Comparison of ENCODE assay signal across 6 mouse cellular contexts in genomic region chr6:69516226-69516625, GRCm38 (mm10).
DNase-seq lines count a peak whose midpoint lies in the region; ATAC-seq lines count a peak whose summit lies in the region.
"Not testable (repeated sequence)": the region's sequence is repeated elsewhere in the genome, so short reads cannot be mapped to it uniquely, and the experiment has no call there.

No protein-coding gene starts in this region.

- DNase-seq in liver, embryonic 13.5 days: not testable (repeated sequence)

- H3K4me1 ChIP-seq in liver, embryonic 13.5 days (replicated peaks); liver, embryonic 16.5 days (ENCODE audit: control insufficient read depth, low read depth, low read length): not testable (repeated sequence)

- not testable (repeated sequence) for H3K36me3 ChIP-seq in liver, embryonic 13.5 days; liver, embryonic 16.5 days (ENCODE audit: control insufficient read depth, insufficient read depth)

- H3K27me3 ChIP-seq in liver, embryonic 13.5 days; liver, embryonic 16.5 days (ENCODE audit: control insufficient read depth, insufficient read depth, low read depth, low read length): not testable (repeated sequence)

- H3K9ac ChIP-seq in liver, embryonic 13.5 days; liver, embryonic 16.5 days (ENCODE audit: low read depth, low read length): not testable (repeated sequence)

- H3K27ac ChIP-seq in liver, embryonic 13.5 days; liver, embryonic 16.5 days (ENCODE audit: low read length): not testable (repeated sequence)

- H3K4me3 ChIP-seq in liver, embryonic 13.5 days (replicated peaks); liver, embryonic 16.5 days (ENCODE audit: low read depth, low read length): not testable (repeated sequence)

- not testable (repeated sequence) for H3K4me2 ChIP-seq in liver, embryonic 13.5 days; liver, embryonic 16.5 days (ENCODE audit: low read depth, low read length)

- ATAC-seq in common myeloid progenitor, adult 5-6 weeks (replicated peaks; ENCODE audit: low read depth, poor library complexity, severe bottlenecking): peak; percentile 65; the same call in 1 of the 2 replicates
- ATAC-seq in erythroid progenitor cell, adult 5-6 weeks (replicated peaks; ENCODE audit: low FRiP score, poor library complexity, severe bottlenecking): peak; percentile 75
- peak; percentile 48; the same call in 1 of the 2 replicates for ATAC-seq in granulocyte monocyte progenitor cell, adult 5-6 weeks (replicated peaks; ENCODE audit: poor library complexity, severe bottlenecking)
- 0 out of 2 replicates have a peak, but pooled peaks have one; percentile 54 for ATAC-seq in liver, embryonic 13.5 days (ENCODE audit: low read depth)
- peak; percentile 68 for ATAC-seq in liver, embryonic 16.5 days (ENCODE audit: low read depth)
- 0 out of 2 replicates have a peak, but pooled peaks have one; percentile 61 for ATAC-seq in megakaryocyte-erythroid progenitor cell, adult 5-6 weeks (replicated peaks; ENCODE audit: low FRiP score, low TSS enrichment, poor library complexity, severe bottlenecking)

- not testable (repeated sequence) for H3K9me3 ChIP-seq in liver, embryonic 13.5 days (replicated peaks); liver, embryonic 16.5 days (replicated peaks; ENCODE audit: control insufficient read depth, low read length)

- WGBS in liver, embryonic 13.5 days (ENCODE audit: insufficient replicate concordance): 77% methylated on average over 15 of the region's 15 CpGs
- 76% methylated on average over 11 of the region's 15 CpGs for WGBS in liver, embryonic 16.5 days (ENCODE audit: insufficient replicate concordance)
